Mouse (Mus musculus) midbrain, embryonic 11.5 days (tissue): ENCODE results near the gene Zfp979. TPM values are rescaled to one million over a fixed set of nuclear protein-coding genes. Genes with fewer than 3 reads are reported as not detected.

Experiments
- polyA plus RNA-seq: library from polyadenylated mRNA; unstranded; fragments of >200 nt; fragmentation: Nextera tagmentation; extraction: Ambion mirVana; gene quantifications from 2 replicates; pipeline ENCODE4 v1.2.1, GENCODE M21; 2014

Gene Zfp979
- polyA plus RNA-seq, 1 experiment from 2014 or later, result 2.8 TPM

Other genes with a start within 250 kb of the Zfp979 start
- 6.2 and 7.8 TPM in 2 replicates for gene Zfp982, start 150.1 kb downstream of the Zfp979 start, polyA plus RNA-seq
- gene Gm16503, start 102.3 kb downstream of the Zfp979 start, polyA plus RNA-seq, result 0.15 and 0.29 TPM in 2 replicates
- gene Zfp985, start 89.2 kb downstream of the Zfp979 start, polyA plus RNA-seq, result 0.11 and 0.12 TPM in 2 replicates
- gene Zfp534, start 60.0 kb upstream of the Zfp979 start, polyA plus RNA-seq, result not detected in 2 replicates
- gene Zfp984, start 167.3 kb upstream of the Zfp979 start, polyA plus RNA-seq, result 8.9 and 9.2 TPM in 2 replicates
- 5.6 and 7.4 TPM in 2 replicates for gene Zfp933, start 205.9 kb upstream of the Zfp979 start, polyA plus RNA-seq
- 34.6 and 39.2 TPM in 2 replicates for gene Miip, start 226.3 kb upstream of the Zfp979 start, polyA plus RNA-seq
- gene Fv1, start 226.5 kb upstream of the Zfp979 start, polyA plus RNA-seq, result 15.2 and 15.7 TPM in 2 replicates